Mouse (Mus musculus) stomach, embryonic 15.5 days (tissue): ENCODE data around the gene Ptprg. TPM values are rescaled to one million over a fixed set of nuclear protein-coding genes. Genes with fewer than 3 reads are reported as not detected.

ENCODE experiments used
- ATAC-seq: fragments of 200-750 bp; cut with Nextera tagmentation; 2 replicates; pipeline ENCODE4 v1.8.0; 2017; ENCODE audit warnings: low read depth, moderate number of reproducible peaks, moderate TSS enrichment; ENCODE audit not compliant: insufficient read depth, low FRiP score
- H3K27ac ChIP-seq: fragments of 300-500 bp; sonication (generic); 2 replicates; pipeline ENCODE4 v1.5.1; 2015; ENCODE audit warnings: mild to moderate bottlenecking, inconsistent platforms
- H3K27me3 ChIP-seq: fragments of 300-500 bp; sonication (generic); replicated peaks from 2 replicates; pipeline ENCODE4 v1.6.1; 2015; ENCODE audit warnings: inconsistent platforms
- H3K36me3 ChIP-seq: fragments of 300-500 bp; sonication (generic); 2 replicates; pipeline ENCODE4 v1.6.1; 2015; ENCODE audit warnings: inconsistent platforms
- H3K4me1 ChIP-seq: fragments of 300-500 bp; sonication (generic); 2 replicates; pipeline ENCODE4 v1.6.1; 2015; ENCODE audit warnings: inconsistent platforms
- H3K4me2 ChIP-seq: fragments of 300-500 bp; sonication (generic); 2 replicates; pipeline ENCODE4 v1.6.1; 2015; ENCODE audit warnings: mild to moderate bottlenecking, inconsistent platforms
- H3K4me3 ChIP-seq: fragments of 300-500 bp; sonication (generic); replicated peaks from 2 replicates; pipeline ENCODE4 v1.5.1; 2015; ENCODE audit warnings: inconsistent platforms
- H3K9ac ChIP-seq: fragments of 300-500 bp; sonication (generic); 2 replicates; pipeline ENCODE4 v1.6.1; 2015; ENCODE audit warnings: inconsistent platforms
- H3K9me3 ChIP-seq: fragments of 300-500 bp; sonication (generic); 2 replicates; pipeline ENCODE4 v1.6.1; 2016; ENCODE audit warnings: inconsistent platforms
- WGBS: fragments of 180-500 bp; shearing (Covaris S2); methylation state at CpG from one replicate; pipeline ENCODE4 v1.1.7; 2015; 5-methylcytosine and 5-hydroxymethylcytosine counted together
- polyA plus RNA-seq: library from polyadenylated mRNA; unstranded; fragments of >200 nt; fragmentation: Nextera tagmentation; extraction: Ambion mirVana; gene quantifications from 2 replicates; pipeline ENCODE4 v1.2.1, GENCODE M21; 2015

Gene Ptprg
- polyA plus RNA-seq, 1 experiment from 2014 or later: 22.9 TPM

- H3K9ac ChIP-seq: no peak overlapping the region
- H3K27ac ChIP-seq: no peak overlapping the region
- H3K4me3 ChIP-seq: no peak overlapping the region
- H3K4me1 ChIP-seq: 0 out of 2 replicates have a peak, but pooled peaks cover 2% of the 10 kb centered on the region
- no peaks in the 10 kb centered on the region for H3K36me3 ChIP-seq
- no peaks in the 10 kb centered on the region for H3K27me3 ChIP-seq
- 71% methylated on average over 7 of the region's 7 CpGs for WGBS
- H3K9me3 ChIP-seq: no peaks in the 10 kb centered on the region
- H3K4me2 ChIP-seq: no peak overlapping the region
- ATAC-seq: no peak
These were observed 111.7 kb downstream of the Ptprg start for GRCm38 (mm10) chr14:11665046-11665445.

- Histone ChIP-seq H3K27ac (no peak overlapping the region), H3K27me3 (no peaks in the 10 kb centered on the region), H3K9me3 (no peaks in the 10 kb centered on the region), H3K36me3 (no peaks in the 10 kb centered on the region), H3K4me3 (no peak overlapping the region), H3K4me1 (0 out of 2 replicates have a peak, but pooled peaks cover 2% of the 10 kb centered on the region), H3K9ac (no peak overlapping the region), H3K4me2 (no peak overlapping the region)
- 10% methylated on average over 3 of the region's 3 CpGs for WGBS
- no peak for ATAC-seq
These were observed 114.4 kb downstream of the Ptprg start for GRCm38 (mm10) chr14:11667762-11668161.

DNA sequence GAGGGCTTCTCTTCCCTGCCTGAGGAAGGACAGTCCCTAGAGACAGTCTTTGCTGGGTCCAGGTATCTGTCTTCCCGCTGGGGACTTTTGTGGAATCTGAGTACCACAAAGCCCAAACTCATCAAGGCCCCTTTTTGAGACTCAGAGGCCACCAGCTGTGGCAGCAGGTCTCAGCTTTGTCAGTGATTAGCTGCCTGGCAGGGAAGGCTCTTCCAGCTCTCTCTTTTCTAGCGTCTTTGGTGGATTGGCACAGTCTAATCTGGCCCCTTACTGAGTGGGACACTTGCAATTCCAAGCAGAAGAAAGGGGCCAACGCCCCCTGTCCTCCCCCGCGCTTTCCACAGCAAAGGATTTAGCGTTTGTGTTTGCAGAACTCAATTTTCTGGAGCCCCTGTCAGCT, 117.5 kb downstream of the Ptprg start:
- Histone ChIP-seq H3K9ac (no peak overlapping the region), H3K27ac (no peak overlapping the region), H3K4me3 (no peak overlapping the region), H3K36me3 (no peaks in the 10 kb centered on the region), H3K4me1 (0 out of 2 replicates have a peak, but pooled peaks cover 2% of the 10 kb centered on the region), H3K27me3 (no peaks in the 10 kb centered on the region), H3K9me3 (no peaks in the 10 kb centered on the region), H3K4me2 (no peak overlapping the region)
- no peak for ATAC-seq
- WGBS: 29% methylated on average over 6 of the region's 6 CpGs

- no peak overlapping the region for H3K9ac ChIP-seq
- ATAC-seq: no peak
- 82% methylated on average over 3 of the region's 3 CpGs for WGBS
These were observed 119.7 kb downstream of the Ptprg start for GRCm38 (mm10) chr14:11672981-11673547.

GRCm38 (mm10) chr14:11678201-11678600, 124.9 kb downstream of the Ptprg start:
- H3K36me3 ChIP-seq: no peaks in the 10 kb centered on the region
- peaks cover 10% of the 10 kb centered on the region for H3K4me1 ChIP-seq
- no peak for ATAC-seq
- no peaks in the 10 kb centered on the region for H3K9me3 ChIP-seq
- no peaks in the 10 kb centered on the region for H3K27me3 ChIP-seq
- H3K4me2 ChIP-seq: no peak overlapping the region
- H3K4me3 ChIP-seq: no peak overlapping the region
- no peak overlapping the region for H3K9ac ChIP-seq
- H3K27ac ChIP-seq: no peak overlapping the region
- 60% methylated on average over 4 of the region's 4 CpGs for WGBS

More at GRCm38 (mm10) chr14:11672981-11673547, 119.7 kb downstream of the Ptprg start:
- no peaks in the 10 kb centered on the region for H3K4me1 ChIP-seq
- H3K4me2 ChIP-seq: no peak overlapping the region
- H3K36me3 ChIP-seq: no peaks in the 10 kb centered on the region
- no peaks in the 10 kb centered on the region for H3K9me3 ChIP-seq
- H3K4me3 ChIP-seq: no peak overlapping the region
- H3K27me3 ChIP-seq: no peaks in the 10 kb centered on the region
- H3K27ac ChIP-seq: no peak overlapping the region

DNA sequence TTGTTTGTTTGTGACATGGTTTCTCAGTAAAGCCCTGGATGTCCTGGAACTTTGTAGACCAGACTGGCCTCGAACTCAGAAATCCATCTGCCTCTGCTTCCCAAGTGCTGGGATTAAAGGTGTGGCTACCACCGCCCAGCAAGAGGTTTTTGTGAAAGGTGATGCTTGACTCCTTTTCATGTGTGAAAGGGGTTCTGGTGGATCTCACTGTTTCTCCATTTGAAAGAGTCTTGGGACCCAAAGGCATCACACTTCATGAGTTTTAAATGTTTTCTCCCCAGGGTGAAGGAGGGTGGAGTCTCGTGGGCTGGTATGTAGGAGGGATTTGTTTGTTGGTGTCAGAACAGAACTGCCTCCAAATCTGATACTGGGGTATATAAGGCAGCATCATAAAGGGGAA, 126.4 kb downstream of the Ptprg start:
- H3K4me3 ChIP-seq: no peak overlapping the region
- H3K4me2 ChIP-seq: no peak overlapping the region
- peaks cover 16% of the 10 kb centered on the region for H3K4me1 ChIP-seq
- no peak for ATAC-seq
- H3K9me3 ChIP-seq: no peaks in the 10 kb centered on the region
- H3K9ac ChIP-seq: no peak overlapping the region
- H3K27me3 ChIP-seq: no peaks in the 10 kb centered on the region
- H3K36me3 ChIP-seq: no peaks in the 10 kb centered on the region
- 75% methylated on average over 3 of the region's 3 CpGs for WGBS
- H3K27ac ChIP-seq: no peak overlapping the region

DNA sequence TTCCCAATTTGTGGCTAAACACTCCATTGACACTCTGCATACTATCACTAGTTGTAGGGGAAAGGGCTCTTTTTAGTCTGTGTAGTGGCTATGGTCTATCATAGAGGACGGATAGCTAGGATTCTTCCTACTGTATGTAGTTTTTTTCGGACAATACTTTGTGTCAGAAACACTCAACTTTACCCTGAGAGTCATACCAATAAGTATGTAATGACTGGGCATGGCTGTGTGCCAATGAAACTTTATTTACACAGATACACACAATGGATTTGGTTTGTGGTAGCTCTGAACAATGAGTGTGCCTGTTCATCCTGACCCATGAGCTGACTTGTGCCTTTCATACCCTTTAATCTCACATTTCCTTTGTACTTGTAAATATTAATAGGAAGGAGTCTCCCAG, 127.3 kb downstream of the Ptprg start:
- ATAC-seq: no peak
- Histone ChIP-seq H3K4me3 (no peak overlapping the region), H3K36me3 (no peaks in the 10 kb centered on the region), H3K27ac (no peak overlapping the region), H3K27me3 (no peaks in the 10 kb centered on the region), H3K9ac (no peak overlapping the region), H3K9me3 (no peaks in the 10 kb centered on the region), H3K4me1 (peaks cover 16% of the 10 kb centered on the region), H3K4me2 (no peak overlapping the region)
- WGBS: 77% methylated on average over 2 of the region's 2 CpGs

GRCm38 (mm10) chr14:11682441-11682840, 129.1 kb downstream of the Ptprg start:
- WGBS: 25% methylated on average over 3 of the region's 3 CpGs
- H3K36me3 ChIP-seq: no peaks in the 10 kb centered on the region
- H3K4me1 ChIP-seq: peaks cover 16% of the 10 kb centered on the region
- H3K27me3 ChIP-seq: no peaks in the 10 kb centered on the region
- no peaks in the 10 kb centered on the region for H3K9me3 ChIP-seq
- H3K4me3 ChIP-seq: no peak overlapping the region
- peak; percentile 58; the same call in 1 of the 2 replicates for ATAC-seq
- no peak overlapping the region for H3K4me2 ChIP-seq
- no peak overlapping the region for H3K9ac ChIP-seq
- H3K27ac ChIP-seq: no peak overlapping the region

DNA sequence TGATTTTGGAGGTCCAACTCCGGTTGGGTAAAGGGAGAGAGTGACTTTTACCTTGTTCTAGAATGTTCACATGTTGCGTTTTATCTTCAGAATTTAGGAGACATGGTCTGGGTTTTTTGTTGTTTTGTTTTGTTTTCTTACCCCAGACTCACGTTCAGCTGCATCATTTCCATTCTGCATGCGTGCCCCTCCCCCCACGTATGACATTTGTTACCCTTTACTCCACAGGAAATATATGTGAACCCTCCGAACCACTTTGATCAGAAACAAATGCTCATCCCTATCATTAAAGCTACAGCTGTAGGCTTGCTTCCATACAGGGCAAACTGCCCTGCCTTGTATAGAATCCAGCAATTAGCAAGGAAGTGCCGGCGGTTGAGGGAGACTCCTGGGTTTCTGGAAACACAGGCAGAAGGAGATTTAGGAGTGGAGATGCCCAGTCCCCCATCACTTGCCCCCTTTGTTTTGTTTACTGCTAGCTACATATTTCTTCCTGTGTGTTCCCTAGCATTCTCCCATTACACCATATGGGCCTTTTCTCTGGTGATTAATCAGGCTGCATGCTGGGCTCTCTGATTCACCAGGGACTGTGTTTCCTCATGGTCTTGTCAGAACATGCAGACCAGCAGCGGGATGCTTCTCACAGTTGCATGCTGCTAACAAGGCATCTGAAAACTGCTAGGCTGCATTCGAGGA, 130.2 kb downstream of the Ptprg start:
- Histone ChIP-seq H3K27ac (peak overlapping the region; percentile 27), H3K9ac (no peak overlapping the region), H3K36me3 (no peaks in the 10 kb centered on the region), H3K4me1 (peaks cover 16% of the 10 kb centered on the region), H3K27me3 (no peaks in the 10 kb centered on the region), H3K9me3 (no peaks in the 10 kb centered on the region), H3K4me3 (no peak overlapping the region), H3K4me2 (no peak overlapping the region)
- 37% methylated on average over 10 of the region's 10 CpGs for WGBS
- peak; percentile 58 for ATAC-seq

DNA sequence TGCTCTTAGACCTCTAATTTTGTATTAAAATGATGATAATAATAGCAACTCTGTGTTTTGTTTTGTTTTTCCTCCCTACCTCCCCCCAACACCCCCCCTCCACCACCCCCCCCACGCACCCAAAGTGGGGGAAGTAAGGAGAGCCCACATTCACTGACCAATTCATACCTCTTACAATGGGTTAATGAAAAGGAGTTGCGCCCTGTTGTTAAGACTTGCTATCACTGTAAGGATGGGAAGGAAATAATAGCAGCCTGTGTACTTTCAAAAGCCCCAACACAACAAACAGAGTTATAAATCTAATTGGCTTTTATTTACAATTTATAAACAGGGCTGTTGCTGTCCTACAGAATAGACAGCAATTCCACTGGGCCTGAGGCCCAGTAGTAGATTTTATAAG, 130.8 kb downstream of the Ptprg start:
- Histone ChIP-seq H3K4me1 (peaks cover 16% of the 10 kb centered on the region), H3K27me3 (no peaks in the 10 kb centered on the region), H3K4me2 (no peak overlapping the region), H3K27ac (peak overlapping the region; percentile 21; the same call in 1 of the 2 replicates), H3K9ac (no peak overlapping the region), H3K4me3 (no peak overlapping the region), H3K9me3 (no peaks in the 10 kb centered on the region), H3K36me3 (no peaks in the 10 kb centered on the region)
- ATAC-seq: no peak
- 47% methylated on average over 2 of the region's 2 CpGs for WGBS

DNA sequence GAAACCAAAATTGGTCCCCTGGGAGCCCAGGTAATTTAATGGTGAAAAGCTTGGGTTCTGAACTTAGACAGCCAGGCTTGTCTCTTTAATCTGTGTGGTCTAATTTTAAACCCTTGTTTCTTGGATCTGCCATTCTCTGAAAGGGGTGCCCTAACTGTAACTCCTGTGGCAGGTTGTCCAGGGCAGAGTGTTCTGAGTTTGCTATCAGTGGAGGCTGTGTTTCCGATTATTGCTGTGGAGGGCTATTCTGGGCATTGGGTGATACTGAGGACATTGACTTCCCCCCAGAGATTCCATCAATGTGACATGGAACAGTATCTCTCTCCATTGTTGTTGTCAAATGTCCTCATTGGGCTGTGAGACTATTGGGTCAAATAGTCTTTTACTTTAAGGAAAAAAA, 134.2 kb downstream of the Ptprg start:
- WGBS: 79% methylated on average over 1 of the region's 1 CpGs
- Histone ChIP-seq H3K4me3 (no peak overlapping the region), H3K4me1 (peaks cover 8% of the 10 kb centered on the region), H3K27ac (no peak overlapping the region), H3K27me3 (no peaks in the 10 kb centered on the region), H3K36me3 (no peaks in the 10 kb centered on the region), H3K4me2 (no peak overlapping the region), H3K9ac (no peak overlapping the region), H3K9me3 (no peaks in the 10 kb centered on the region)
- ATAC-seq: no peak

DNA sequence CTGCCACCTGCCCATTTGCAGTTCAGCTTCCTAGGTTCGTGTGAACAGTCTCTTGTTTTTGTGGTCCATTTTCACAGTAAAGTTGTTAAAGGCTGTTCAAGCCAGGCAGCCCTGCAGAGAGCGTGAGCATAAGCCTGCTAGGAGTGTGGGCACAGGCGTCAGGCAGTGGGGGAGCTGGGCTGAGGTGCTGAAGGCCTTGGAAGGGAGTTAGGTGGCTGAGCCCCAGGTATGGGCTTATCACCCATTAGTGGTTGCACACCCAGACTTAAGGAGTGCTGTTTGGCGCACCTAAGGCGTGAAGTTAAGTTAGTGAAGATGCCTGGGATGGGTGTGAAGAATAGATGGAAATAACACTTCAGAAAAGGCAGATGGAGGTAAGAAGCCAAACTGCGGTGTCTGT, 134.8 kb downstream of the Ptprg start:
- H3K4me1 ChIP-seq: peaks cover 7% of the 10 kb centered on the region; the same call in 1 of the 2 replicates
- ATAC-seq: no peak
- WGBS: 77% methylated on average over 6 of the region's 6 CpGs
- no peaks in the 10 kb centered on the region for H3K9me3 ChIP-seq
- H3K27ac ChIP-seq: no peak overlapping the region
- no peak overlapping the region for H3K4me3 ChIP-seq
- H3K4me2 ChIP-seq: no peak overlapping the region
- no peaks in the 10 kb centered on the region for H3K27me3 ChIP-seq
- H3K9ac ChIP-seq: no peak overlapping the region
- H3K36me3 ChIP-seq: no peaks in the 10 kb centered on the region
